Mouse (Mus musculus) v-Abl transformed pro-B cells (cell line): ENCODE measurements around the gene Esrrg.

ENCODE experiments used
- in situ Hi-C, 2 experiments: fragments of 400-800 bp; cut with MboI; formaldehyde crosslinking; loops; one replicate each; pipeline ENCODE4 v1.15.1; 2025; ENCODE audit not compliant: unreplicated experiment in 2 of 2

Esrrg gene

DNA sequence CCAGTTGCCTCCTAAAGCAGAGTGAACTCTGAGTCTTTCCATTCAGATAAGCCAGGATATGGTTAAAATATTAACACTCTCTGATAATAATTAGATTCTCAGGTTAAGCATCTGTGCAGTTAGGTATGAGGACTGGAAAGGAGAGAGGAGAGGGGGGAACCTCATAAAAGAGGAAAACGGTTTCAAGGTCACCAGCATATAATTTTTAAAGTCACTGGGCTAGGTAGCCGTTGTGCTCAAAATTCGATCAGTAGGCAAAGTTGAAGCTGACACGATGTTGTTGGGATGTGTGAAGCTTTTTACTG lies 154.8 kb downstream of the Esrrg start:
- in situ Hi-C loops: no loop called here

DNA sequence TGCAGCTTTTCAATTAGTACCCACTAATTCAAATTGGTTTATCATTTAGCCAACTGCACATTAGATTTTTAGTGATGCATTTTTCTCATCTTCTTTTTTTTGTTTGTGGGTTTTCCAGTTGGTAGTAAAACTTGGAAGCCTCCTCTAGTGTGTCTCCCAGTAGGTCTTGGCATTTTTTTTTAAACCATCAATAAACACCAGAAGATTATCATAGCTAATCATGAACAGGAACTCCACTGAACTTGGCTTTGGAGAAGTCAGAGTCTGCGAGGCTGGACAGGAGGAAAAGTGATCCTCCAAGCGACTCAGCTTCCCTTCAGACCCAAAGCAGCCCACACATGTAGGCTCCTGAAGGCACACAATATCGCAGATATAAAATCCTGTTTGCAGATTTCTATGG lies 155.2 kb downstream of the Esrrg start:
- in situ Hi-C loops: no loop called here

DNA sequence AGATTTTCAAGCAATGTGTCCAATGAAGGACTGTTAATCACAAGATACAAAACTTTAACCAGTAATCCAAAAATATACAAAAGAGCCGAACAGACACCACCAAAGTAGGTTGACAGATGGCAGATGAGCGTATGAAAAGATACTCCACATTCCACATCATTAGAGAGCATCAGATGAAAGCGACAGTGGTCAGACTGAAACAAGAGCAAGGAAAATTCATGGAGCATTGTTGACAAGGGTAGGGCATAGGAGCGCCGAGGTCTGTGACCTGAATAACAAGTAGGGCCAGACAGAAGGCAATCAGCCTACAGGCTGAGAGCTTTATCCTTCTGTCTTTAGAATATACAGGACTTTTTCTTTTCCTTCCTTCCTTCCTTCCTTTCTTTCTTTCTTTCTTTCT lies 157.0 kb downstream of the Esrrg start:
- in situ Hi-C loops: no loop called here

DNA sequence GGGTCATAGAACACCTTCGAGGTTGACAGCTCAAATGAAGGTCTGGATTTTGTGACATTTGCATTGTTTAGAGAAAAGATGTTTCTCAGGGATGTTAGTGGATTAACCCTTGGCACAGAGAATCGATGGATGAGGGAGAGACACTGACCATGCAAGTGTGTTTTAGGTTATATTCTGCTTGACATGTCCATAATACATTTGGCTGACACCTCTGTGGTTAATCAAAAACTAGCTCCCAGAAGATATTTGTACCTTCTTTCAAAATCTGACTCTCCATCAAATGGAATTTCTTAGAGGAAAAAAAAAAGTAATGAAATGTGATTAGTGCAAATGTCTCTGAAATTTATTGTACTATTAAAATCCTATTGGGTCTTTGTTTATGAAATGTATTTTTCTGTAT lies 158.8 kb downstream of the Esrrg start:
- in situ Hi-C loops: no loop called here

DNA sequence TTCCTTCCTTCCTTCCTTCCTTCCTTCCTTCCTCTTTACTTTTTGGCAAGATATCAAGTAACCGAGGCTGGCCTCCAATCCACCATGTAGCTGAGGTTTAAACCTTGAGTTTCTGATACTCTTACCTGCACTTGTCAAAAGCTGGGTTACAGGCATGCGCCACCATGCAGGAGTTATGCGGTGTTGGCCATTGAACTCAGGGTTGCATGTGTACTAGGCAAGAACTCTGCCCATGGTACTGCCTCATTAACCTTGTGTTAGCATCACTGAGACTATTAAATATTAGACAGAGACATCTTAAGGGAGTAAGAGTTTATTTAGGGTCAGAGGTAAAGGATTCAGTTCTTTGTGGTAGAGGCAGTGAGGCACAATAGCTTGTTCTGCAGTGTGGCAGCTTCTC lies 161.6 kb downstream of the Esrrg start:
- in situ Hi-C loops: no loop called here

DNA sequence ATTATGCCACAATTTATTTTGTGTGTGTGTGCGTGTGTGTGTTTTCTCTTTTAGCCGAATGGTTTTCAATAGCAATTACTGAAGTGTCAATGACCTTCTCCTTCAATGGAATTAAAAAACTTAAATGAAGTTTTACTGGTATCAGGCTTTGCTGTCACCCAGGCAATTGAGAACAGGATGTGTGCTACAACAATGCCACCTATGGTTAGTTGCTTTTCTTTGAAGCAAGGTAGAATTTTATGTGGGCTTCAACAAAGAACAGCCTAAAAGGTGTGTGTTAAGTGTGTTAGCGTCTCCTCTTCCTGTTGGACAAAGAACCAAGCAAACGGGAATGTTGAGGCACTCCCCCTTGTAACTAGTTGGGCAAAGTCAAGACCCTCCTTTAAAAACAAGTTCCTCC lies 162.5 kb downstream of the Esrrg start:
- in situ Hi-C loops: no loop called here

DNA sequence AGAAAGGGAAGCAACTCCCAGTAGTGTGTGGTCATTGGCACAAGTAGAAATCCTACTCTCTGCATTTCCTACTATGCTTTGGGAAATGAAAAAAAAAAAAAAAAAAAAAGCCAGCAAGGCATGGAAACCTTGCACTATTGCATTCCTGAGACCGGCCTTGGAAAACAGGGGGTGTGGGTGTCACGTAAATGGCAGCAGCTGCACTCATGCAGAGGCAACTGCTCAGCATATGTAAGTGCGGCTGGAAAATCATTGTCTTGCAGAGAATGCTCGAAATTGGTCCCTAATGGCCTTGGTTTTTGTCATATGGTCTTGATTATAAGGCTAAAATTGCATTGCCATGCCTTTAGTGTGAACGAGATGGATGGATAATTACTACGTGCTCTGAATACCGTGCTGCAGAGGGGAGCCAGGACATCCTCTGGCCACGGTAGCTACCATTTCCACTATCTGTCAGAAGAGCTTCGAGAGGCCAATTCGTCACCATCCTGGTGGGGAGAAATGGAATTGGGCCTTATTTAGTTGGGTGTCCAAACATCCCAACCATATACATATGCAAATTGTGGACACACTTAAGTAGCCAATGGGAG lies 171.1 kb downstream of the Esrrg start:
- in situ Hi-C loops: no loop called here

DNA sequence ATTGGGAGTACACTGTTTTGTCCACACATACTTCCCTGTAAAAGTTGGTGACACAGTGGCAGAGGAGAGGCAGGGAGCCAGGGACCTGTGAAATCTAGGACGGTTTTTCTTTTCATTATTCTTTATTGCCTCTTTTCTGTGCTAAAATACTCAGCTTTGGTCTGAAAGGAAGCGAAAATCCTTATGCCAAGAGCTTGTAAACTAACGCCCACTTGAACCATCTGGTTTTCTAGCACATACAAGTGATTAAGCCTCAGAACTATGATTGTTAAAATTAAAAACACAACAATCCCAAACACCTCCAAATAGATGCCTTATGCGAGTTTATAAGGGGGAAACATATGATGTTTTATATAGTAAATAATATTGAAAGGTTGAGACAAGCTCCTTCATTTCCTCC lies 176.6 kb downstream of the Esrrg start:
- in situ Hi-C loops: no loop called here

DNA sequence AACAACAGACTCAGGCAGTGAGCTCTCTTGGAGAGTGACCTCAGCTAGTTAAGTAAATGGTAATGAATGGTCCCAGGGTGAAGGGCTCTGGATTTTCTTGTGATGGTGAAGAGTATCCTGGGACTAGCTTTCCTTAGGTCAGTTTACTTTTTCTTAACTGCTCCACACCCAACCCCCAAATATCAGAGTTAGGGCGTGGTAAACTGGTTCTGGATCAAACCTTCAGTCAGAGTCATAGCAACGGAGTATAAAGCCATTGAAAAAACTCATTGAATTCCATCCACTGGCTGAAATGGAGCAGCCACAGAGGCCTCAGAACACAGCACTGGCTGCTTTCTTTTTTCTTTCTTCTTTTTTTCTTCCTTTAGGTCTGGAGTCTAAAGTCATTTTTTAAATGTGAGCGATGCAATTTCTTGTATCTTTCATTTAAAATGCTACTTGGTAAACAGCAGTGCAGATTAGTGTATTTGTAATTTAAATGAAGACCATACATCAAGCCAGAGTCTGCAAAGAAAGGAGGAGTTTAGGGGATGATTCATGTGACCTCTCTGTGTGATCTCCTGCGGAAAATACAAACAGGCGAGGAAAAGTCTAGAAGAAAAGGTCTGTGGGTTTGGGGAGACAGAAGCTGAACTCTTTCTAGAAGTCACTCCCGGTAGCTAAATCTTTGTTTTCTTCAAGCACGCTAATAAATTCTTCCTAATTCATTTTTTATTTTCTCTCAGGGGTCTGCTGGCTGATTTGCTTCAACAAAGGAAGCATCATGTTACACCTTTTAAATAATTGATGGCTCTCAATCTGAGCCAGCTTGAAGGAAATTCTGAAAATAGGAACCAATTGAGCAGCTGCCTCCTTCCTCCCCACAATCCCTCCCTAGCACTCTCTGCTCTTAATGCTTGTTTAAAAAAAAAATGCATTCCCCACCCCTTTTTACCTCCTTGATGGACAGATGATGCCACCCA lies 178.7 kb downstream of the Esrrg start:
- in situ Hi-C loops: no loop called here

DNA sequence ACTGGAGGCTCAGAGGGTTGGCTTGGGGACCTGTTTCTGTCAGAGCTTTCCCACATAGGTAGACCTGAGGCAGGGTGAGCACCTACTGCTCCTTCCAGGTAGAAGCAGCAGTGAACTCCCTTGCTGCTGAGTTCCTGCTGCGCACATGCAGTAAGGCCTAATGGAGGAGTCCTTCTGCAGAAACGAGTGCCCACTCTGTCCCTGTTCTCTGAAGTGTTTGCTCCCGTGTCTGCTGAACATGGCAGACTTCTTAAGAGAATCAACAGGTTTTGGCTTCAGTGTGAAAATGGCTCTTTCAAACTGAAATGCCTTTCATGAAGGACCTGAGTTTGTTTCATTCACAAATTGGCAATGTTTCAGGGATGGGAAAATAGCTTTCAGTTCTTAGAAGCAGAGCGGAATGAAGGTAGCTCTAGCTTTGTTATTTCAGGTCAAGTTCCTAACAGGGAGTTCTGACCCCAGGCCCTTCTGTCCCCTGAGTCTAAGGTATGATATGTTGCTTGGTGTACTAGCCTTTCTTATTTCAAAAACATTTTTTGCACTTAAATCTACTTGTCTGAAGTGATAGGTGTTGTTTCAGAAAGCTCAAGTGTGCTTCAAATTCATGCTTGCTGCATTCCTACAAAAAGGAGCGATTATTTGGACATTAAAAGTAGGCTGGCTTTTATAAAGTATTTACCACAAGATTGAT lies 185.8 kb downstream of the Esrrg start:
- in situ Hi-C loops: no loop called here

DNA sequence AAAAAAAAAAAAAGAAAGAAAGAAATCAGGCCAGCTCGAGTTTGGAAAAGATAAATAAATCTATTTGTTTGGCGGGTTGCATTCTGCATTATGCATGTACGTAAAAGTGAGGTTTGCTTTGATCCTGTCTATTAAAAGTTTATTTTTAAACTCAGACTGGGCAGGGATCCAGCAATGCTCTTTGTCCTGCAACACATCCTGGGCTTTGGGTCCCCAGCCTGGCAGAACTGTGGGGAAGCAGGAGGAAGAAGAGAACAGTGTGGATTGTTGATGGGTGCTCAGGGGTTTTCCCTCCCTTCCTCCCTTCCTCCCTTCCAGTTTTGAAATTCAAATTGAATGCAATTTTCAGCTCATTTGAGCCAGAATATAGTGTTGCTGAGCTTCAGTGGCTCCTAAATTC lies 187.0 kb downstream of the Esrrg start:
- in situ Hi-C loops: loop anchor here in 1 of 2 experiments (5.0 kb wide), 1 partner anchor 62 kb away; no protein-coding TSS in a partner anchor

DNA sequence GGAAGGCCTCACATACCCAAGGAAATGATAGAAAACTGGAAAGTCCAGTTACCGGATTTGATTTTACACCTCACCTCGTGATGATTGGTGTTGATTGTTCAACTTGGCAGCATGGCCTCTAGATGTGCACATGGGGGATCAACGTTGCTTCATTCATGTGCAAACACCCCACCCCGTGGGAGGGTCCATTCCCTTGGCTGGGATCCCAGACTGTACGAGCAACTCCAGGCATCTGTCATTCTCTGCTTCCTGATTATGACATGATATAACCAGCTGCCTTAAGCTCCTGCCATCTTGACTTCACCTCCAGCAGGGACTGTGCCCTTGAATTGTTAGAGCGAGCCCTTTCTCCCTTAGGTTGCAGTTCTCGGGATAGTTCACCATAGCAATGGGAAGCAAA lies 190.7 kb downstream of the Esrrg start:
- in situ Hi-C loops: loop anchor here in 1 of 2 experiments (5.0 kb wide), 1 partner anchor 58 kb away; no protein-coding TSS in a partner anchor

DNA sequence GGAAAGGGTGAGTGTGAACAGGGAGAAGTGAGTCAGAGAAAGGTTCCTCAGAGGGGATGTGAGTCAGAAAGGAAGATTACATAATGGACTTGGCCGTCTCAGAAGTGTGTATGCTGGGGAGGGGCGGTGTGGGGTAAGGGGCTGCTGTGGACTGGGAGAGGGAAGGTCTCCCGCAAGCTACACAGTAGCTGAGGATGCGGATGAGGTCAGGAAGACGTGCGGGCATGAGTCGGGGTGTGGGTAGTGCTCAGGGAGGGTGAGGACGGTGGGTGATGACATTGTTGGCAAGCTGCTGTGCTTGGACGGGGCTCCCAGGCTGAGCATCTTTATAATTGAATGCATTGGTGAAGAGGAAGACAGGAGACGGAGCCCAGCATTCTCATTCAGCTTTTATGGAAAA lies 192.2 kb downstream of the Esrrg start:
- in situ Hi-C loops: no loop called here

DNA sequence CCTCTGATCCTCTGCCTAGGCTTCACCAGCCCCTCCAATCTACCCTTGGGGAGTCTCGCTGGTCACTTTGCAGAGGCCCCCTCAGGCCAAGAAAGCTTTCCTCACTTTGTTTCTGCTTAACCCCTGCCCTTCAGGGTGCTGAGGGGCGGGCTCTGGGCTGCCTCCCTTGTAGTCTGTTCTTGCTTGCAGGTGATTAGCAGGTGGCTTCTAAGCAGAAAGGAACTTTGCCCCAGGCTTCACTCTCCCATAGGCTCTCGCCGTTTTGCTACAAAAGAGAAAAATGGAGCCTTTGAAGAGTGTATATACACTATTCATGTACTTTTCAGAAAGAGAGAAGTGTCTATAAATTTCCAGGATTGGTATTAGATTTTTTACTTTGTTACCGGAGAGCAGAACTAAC lies 195.0 kb downstream of the Esrrg start:
- in situ Hi-C loops: no loop called here

DNA sequence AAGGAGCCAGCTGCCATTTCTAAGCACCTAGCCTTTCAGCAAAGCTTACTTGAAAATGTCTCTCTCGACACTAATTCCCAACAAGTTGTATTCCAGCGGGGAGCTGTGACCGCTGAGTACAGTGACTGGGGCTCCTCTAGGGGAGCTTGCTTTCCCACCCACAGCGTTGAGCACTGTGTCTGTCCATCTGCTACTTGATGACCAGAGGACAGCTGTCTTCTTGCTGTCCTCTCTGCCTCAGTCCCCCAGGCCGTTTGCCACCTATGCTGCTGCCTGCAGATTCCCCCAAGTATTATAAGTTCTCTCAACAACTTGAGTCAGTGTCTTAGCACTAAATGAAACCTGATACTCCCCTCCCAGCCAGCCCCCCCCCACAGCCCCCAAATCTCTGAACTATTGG lies 195.4 kb downstream of the Esrrg start:
- in situ Hi-C loops: no loop called here

DNA sequence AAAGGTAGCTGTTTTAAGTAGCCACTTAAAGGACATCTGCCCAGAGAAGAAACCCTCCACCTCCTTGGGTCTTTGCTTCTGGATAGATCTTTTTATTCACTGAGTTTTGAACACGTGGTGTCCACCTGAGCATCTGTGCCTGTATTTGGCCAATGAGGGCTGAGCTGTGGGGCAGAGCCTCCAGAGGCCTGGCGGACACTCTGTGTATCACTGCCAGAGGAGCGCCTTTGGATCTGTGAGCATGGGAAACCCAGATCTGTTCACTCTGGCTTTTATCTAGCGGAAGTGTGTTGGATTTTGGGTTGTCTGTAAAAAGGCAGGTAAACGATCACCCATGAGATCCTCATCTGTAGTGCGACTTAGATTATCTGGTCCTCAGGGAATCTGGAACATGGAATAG lies 196.4 kb downstream of the Esrrg start:
- in situ Hi-C loops: no loop called here

DNA sequence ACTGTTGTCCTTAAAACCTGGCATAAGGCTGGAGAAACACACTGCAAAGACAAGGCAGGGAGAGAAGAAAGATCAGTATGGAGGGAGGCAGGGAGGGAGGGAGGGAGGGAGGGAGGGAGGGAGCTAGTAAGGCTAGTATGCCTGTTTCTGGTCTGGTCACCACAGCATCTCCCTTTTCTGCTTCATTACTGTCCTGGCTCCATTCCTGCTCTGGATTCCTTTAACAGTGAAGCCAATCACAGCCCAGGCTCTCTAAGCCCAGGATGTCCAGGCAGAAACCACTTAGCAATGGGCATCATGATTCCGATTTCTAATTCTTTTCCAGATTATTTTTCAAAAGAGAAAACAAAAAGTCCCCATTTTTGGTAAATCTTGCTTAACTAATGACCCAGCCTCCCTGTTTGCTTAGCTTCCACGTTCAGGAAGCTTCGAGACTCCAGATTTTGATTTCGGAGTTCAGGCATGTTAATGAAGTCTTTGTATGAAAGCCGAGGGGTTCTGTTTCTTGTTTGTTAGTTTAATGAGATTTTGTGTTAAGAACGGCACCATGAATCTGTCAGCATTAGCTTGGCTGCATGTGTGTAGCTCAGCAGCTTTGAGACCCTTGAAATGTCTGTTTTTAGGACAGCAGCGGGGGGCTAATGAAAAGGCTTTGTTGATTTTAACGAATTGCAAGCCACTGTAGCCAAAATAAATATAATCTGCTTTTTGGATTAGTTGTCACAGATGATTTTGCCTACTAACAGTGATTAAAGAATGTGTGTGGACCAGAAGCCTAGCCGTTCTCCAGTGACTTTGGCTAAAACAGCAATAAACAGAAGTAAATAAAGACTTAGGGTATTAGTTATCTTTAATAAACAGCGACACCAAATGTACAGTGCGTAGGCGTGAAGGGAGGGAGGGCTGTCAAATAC lies 199.1 kb downstream of the Esrrg start:
- in situ Hi-C loops: no loop called here

DNA sequence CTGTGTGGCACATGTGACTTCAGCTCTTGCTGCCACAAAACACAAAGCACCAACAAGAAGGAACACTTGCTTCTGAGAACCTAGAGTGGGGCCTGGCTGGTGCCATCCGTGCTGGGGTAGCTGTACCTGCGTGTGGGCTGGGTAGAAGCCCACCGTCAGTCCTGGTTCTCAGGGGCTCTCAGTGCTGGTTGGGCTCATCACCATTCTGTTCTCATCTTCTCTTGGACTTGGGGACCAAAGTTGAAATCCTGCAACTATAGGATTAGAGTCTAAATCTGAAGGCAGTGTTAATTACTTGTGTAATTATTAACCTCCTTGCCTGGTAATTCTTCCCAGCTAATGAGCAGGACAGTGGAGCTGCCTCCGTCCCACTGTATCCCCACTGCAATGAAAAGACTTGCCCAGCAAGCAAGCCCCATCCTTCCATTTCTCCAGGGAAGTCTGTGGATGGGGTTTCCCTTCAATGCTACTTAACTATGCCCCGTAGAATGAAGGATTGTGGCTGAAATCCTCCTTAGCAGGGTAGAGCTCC lies 199.9 kb downstream of the Esrrg start:
- in situ Hi-C loops: no loop called here

DNA sequence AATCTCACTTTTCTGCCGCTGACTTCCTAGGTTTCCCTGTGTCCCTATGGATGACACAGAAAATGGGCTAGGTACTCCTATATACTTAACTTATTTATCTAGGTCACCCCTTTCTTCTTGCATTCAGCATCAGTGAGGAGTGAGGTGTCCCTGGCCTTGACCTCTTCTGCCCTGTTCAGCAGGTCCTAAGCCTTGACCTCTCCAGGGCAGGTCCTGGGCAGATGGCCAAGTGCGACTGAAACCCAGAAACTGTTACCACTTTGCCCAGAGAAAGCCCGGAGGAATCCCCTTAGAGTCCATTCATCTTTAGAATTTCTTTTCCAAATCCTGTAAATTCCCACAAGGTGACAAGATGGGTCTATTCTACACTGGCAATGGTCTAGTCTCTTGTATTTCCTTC lies 201.0 kb downstream of the Esrrg start:
- in situ Hi-C loops: no loop called here

DNA sequence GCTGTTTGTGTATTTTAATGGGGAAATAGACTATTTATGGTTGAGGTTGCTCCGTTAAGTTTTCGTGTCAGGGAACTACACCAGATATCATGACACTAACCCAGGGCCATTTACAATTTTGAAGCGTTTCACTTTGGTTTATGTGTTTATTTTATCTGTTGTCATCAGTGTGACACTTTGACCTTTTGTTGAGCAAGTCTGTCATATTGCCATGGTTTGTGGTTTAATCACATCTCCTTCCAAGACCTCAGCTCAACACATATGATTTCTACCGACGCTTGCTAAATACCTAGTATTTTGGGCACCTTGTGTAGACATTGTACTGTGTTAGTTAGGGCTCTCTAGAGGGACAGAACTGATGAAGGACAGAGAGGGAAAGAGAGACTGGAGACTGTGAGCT lies 210.8 kb downstream of the Esrrg start:
- in situ Hi-C loops: no loop called here
